Mouse (Mus musculus) activated CD4-positive, CD25-positive, alpha-beta regulatory T cell, adult 4 months (primary cell): ENCODE measurements around the gene Golt1b. TPM values are rescaled to one million over a fixed set of nuclear protein-coding genes. Genes with fewer than 3 reads are reported as not detected.

Experiments
- ATAC-seq: one replicate; pipeline ENCODE4 v1.8.0; 2017
- polyA plus RNA-seq, 2 experiments: library from polyadenylated mRNA; unstranded; fragments of 100-300 nt; shearing (Covaris generic); gene quantifications; one replicate each; pipeline ENCODE4 v1.2.1; 2017

Golt1b gene
- polyA plus RNA-seq, 2 experiments from 2014 or later = 49.1 to 50.1 TPM

DNA sequence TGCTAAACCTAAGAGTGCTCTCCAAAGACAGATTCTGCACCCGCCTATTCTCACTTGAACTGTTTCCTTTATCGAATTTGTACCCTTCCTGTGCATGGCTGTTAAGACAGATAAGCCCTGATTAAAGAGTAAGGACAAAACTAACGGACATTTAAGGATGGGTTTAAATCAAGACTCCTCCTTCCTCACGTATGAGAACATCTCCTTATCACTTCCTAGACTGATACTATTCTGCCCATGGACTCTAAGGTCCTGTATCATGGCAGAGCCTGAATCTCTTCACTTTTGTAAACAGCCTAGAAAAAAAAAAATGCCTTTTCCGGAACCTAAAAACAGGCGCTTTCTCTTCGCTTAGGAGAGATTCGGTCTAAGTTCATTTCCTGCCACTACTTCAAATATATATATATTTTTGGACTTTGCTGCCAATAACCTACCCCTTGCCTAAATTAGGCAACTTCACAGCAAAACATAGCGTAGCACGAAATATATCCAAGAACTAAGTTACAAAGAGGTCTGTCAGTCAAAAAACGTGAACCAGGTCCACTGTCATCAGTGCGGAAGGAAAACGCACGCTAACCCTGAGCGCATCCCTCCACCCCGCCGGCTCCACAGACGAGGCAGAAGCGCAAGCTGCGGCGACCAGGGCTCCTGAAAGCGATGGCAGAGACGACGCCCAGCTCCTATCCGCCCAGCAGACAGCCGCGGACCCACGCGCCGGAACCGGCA is 573 bp upstream of the Golt1b start:
- ATAC-seq = peak; percentile 0

DNA sequence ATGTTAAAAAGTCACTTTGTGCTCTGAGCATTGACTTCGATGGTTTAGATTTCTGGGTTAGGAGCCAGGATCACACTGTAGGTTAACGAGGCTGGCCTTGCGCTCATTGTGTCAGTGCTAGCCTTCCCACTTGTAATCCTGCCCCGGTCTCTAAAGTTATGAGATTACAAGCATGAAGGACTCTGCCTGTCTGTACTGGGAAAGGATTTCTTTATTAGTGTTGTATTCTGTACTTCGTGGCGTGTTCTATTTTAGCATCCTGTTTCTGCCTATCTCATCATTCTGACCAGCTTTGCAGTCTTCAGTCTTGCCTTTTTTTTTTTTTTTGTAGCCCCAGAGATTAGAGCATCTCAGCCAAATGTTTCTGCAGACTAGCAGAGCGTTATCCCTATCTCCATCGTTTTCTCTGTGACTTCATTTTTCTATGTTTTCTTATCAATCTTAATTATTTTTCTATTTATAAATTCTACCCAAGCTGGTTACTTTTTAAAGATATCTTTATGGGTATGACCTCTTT is 792 bp downstream of the Golt1b start:
- ATAC-seq = no peak

DNA sequence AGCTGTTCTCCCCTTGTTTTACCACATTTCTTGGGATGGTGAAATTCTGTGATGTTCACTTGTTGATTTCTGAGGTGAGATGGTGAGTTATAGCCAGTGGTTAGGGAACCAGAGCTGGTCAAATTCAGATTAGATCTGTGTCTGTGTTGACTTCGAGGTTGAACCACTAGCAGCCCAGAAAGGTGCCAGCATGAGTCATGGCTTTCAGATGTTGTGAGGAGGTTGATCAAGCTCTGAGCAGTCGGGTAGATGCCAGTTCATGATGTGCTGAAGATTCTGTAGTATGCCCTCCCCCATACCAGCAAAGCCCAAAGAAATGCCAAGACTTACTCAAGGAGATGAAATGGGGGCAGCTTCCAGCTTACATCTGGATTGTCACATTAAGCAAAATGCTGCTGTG is 2.1 kb downstream of the Golt1b start:
- no peak for ATAC-seq

DNA sequence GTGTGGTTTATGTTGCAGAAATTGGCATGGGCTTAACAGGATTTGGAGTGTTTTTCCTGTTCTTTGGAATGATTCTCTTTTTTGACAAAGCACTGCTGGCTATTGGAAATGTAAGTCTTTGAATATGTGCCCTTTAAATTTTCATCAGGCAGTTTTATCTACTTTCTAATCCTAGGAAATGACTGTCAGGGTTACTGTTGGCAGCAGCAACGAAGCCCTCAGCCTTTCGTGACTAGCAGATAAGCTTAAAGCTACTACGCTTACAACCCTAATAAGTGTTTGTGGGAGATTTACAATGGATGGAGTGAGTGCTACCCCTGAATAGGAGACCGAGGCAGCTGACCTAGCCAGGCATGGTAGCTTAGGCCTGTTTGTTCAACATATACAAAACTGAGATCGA is 5.3 kb downstream of the Golt1b start:
- no peak for ATAC-seq

DNA sequence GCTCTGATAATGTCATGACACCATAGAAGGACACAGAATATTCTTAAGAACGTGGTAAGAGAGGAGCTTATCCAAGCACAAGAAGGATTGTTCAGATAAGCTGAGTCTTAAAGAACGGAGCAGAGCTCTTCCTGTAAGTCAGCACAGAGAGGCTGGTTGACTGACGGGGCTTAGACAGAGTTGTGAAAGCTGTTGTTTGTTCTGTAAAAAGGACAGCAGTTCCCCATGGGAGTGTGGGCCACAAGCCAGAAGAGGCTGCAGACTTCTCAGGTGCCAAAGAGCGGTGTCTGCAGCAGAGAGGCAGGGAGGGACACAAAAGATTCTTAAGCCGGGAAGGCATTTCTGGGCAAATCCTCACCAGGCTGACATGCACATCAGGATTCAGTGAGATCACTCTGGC is 7.6 kb downstream of the Golt1b start:
- ATAC-seq = no peak

DNA sequence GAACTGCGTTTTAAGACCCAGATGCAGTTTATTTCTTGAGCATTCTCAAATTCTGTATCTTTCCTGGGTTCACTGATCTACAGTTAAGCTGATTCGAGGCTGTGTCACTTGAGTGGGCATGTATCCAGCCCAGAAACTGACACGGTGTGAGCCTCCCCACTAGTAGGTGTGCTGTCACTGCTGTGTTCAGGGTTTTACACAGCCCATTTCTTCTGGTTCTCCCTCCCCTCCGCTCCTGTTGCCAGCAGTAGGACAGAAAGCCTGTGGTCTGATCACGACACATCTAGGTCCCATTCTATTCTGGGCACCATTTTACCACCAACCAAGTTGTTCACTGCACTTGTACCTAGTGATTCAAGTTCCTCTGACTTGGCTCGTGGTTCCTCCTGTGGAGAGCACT is 8.7 kb downstream of the Golt1b start:
- no peak for ATAC-seq

DNA sequence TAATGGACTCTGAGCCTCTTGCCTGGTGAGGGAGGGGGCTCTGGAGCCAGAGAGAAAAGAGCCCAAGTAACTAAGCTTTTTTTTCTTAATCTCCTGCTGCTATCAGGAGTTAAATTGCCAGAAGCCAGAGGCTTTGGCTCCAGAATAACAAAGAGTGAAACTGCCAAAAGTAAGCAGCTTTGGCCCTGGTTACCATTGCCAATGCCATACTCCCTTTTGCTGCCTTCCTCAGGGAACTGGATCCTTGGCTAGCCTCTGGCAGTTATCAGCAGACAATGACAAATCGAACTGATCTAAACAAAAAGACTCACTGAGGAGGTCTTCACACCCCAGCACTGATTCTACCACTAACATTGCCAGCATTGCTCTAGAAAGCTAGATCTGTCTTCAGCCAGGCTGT is 24.1 kb downstream of the Golt1b start:
- ATAC-seq = no peak

DNA sequence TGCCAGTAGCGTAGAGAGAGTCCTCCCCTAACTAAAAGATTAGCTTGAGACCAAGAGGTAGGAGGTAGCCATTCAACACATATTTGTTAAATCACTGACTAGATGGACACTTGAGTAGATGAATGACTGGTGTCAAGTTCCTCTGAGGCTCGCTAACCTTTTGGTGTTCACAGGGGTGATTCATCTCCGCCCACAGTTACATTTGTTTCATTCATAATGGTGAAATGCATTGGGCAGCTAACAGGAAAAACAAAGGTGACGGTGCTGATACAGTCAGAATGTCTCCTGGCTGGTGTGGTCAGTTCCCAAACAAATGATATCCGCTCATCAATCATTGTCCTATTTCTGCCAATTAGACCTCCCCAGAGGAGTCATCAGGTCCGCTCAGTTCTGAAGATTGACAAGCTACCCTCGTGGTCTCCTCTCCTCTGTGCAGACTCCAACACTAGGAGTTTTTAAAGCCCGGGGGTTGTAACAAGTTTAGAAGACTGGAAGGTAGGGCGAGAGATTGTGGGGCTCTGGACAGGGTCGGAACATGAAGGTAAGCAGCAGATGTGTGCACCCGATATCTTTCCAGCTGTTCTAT is 26.0 kb downstream of the Golt1b start, which contains the start of gene Spx:
TSS of gene Spx (plus strand) at position 536 of the 586 bp plus-strand sequence.
- ATAC-seq = no peak

DNA sequence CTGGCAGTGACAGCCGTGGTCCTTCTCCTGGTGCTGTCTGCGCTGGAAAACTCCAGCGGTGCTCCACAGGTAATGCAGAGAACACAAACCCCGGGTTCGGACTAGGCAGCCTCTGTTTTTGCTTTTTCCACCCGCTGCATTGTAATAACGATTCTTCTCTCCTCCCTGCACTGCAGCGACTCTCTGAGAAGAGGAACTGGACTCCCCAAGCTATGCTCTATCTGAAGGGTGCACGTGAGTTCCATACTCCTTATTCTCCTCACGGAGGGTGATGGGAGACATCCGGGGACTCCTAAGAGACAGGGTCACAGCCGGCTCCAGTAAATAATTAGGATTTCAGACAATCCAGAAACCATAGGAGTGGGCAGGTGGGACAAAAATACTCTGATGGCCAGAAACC is 26.8 kb downstream of the Golt1b start:
- no peak for ATAC-seq

DNA sequence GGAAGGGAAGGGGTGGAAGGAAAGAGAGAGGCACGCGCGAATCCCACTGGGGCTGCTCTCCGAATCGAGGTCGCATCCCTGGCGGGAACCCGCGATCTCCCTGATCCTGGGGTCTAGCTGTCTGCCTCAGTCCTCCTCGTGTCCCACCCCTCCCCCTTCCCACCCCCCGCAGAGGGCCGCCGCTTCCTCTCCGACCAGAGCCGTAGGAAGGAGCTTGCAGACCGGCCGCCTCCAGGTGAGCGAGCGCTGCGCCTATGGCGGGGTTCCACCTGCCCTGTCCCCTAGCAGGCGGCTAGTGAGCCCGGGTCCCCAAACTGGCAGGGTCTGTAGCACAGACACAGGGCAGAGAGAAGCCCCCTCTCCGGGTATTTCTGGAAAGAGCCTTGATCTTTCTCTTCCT is 27.6 kb downstream of the Golt1b start:
- ATAC-seq = no peak

DNA sequence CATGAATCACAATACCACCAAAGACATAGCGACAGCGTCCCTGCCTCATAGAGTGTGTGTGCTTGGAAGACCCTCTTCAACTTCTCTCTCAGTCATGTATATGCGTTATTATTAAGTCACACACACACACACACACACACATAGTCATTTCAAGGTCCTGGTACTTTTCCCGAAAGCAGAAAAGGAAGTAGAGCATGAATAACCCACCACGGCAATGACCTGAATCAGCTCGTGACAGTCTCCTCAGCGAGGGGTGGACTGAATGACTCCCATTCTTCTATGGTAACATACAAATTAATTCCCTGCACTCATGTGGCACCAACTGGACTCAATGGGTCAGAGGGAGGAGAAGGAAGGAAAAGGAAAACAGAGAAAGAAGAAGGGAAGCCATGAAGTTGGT is 38.0 kb downstream of the Golt1b start:
- ATAC-seq = no peak

DNA sequence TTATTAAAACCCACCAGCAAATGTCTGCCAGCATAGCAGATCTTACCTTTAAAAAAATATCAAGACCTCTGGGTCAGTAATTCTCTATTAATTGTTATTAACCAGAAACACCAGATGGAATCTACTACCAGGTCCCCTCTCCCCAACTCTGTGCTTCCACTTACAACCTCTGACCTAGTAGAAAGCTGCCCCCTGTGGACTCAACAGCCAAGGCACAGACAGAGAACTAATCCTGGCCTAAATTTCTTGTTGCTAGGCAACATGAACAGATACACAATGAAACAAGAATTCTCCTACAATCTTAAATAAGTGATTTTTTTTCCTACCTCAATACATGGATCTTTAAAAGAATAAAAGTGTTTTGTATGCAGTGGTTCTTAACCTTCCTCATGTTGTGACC is 42.1 kb downstream of the Golt1b start:
- ATAC-seq = no peak

DNA sequence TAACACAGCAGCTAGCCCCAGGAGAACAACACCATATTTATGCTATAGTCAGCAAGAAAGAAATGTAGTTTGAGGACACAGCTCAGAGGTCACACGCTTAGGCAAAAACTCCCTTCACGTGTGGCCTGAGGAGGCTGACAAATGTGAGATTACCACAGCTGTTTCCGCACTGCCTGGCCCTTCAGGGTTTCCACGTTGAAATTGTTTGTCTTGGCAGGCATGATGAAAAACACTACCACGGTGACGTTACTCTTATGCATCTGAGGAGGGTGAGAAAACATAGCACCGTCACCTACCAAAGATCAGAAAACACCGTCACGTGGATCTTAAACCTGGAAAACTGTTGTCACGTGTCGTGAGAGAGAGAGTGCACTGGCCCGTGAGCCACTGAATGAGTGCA is 64.4 kb downstream of the Golt1b start:
- ATAC-seq = no peak

DNA sequence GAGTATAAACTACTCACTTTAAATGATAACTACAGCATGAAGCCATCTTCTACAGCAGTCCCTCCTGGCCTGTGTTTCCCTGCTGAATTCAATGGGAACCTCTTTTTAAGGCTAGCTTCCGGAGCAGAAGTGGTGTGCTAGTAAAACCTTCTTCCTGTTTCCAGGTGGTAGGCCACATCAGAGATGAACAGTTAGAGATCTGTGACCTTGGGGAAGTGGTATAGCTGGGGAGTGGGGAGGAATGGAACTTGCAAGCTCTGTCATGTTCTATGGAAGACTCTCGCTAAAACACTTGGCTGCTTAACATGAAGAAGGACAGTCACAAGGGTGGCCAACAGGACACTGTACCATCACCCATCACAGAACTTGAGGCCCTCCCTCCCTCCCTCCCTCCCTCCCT is 66.3 kb downstream of the Golt1b start:
- peak; percentile 43 for ATAC-seq

Other genes starting within 250 kb of the Golt1b start
- gene Slco1a6, start 178.7 kb upstream of the Golt1b start, polyA plus RNA-seq = 1 to 10 TPM in 1 of 2 experiments, not detected in 1; 1.0 TPM
- gene Iapp, start 88.8 kb upstream of the Golt1b start, polyA plus RNA-seq = not detected
- gene Slco1a5, start 64.2 kb upstream of the Golt1b start, polyA plus RNA-seq = not detected
- gene Pyroxd1, start 41.6 kb upstream of the Golt1b start, polyA plus RNA-seq = 10 to 100 TPM; 21.6 to 23.1 TPM
- 10 to 100 TPM; 37.2 to 60.4 TPM for gene Recql, start 134 bp upstream of the Golt1b start, polyA plus RNA-seq
- under 1 TPM in 1 of 2 experiments, not detected in 1; 0.79 TPM for gene Spx, start 26.2 kb downstream of the Golt1b start, polyA plus RNA-seq
- not detected for gene Gys2, start 85.9 kb downstream of the Golt1b start, polyA plus RNA-seq
- gene Ldhb, start 120.7 kb downstream of the Golt1b start, polyA plus RNA-seq = 10 to 100 TPM; 67.6 to 85.1 TPM
- under 1 TPM in 1 of 2 experiments, not detected in 1; 0.20 TPM for gene Kcnj8, start 184.4 kb downstream of the Golt1b start, polyA plus RNA-seq